Mouse (Mus musculus): ENCODE data around the gene Faim2. TPM values are rescaled to one million over a fixed set of nuclear protein-coding genes. Genes with fewer than 3 reads are reported as not detected.

Faim2 gene
- polyA plus RNA-seq, 1 experiment from 2014 or later: 0.12 TPM

Other genes starting within 250 kb of the Faim2 start
- 37.4 and 41.5 TPM in 2 replicates for gene Prpf40b, start 233.1 kb downstream of the Faim2 start, polyA plus RNA-seq (2015; fragmentation: Nextera tagmentation; extraction: Ambion mirVana)
- 0.40 and 0.52 TPM in 2 replicates for gene Fam186b, start 232.3 kb downstream of the Faim2 start, polyA plus RNA-seq (2015; fragmentation: Nextera tagmentation; extraction: Ambion mirVana)
- 12.9 and 13.0 TPM in 2 replicates for gene Fmnl3, start 157.7 kb downstream of the Faim2 start, polyA plus RNA-seq (2015; fragmentation: Nextera tagmentation; extraction: Ambion mirVana)
- gene Tmbim6, start 135.3 kb downstream of the Faim2 start, polyA plus RNA-seq (2015; fragmentation: Nextera tagmentation; extraction: Ambion mirVana): 248 and 251 TPM in 2 replicates
- gene Nckap5l, start 70.4 kb downstream of the Faim2 start, polyA plus RNA-seq (2015; fragmentation: Nextera tagmentation; extraction: Ambion mirVana): 6.8 and 7.7 TPM in 2 replicates
- 10.5 and 13.7 TPM in 2 replicates for gene Bcdin3d, start 53.4 kb downstream of the Faim2 start, polyA plus RNA-seq (2015; fragmentation: Nextera tagmentation; extraction: Ambion mirVana)
- not detected in 2 replicates for gene Aqp2, start 50.9 kb upstream of the Faim2 start, polyA plus RNA-seq (2015; fragmentation: Nextera tagmentation; extraction: Ambion mirVana)
- 0.43 and 0.67 TPM in 2 replicates for gene Aqp5, start 62.6 kb upstream of the Faim2 start, polyA plus RNA-seq (2015; fragmentation: Nextera tagmentation; extraction: Ambion mirVana)
- gene Aqp6, start 73.2 kb upstream of the Faim2 start, polyA plus RNA-seq (2015; fragmentation: Nextera tagmentation; extraction: Ambion mirVana): not detected in 2 replicates
- 119 and 125 TPM in 2 replicates for gene Racgap1, start 123.5 kb upstream of the Faim2 start, polyA plus RNA-seq (2015; fragmentation: Nextera tagmentation; extraction: Ambion mirVana)
- 1.6 and 1.8 TPM in 2 replicates for gene Asic1, start 142.2 kb upstream of the Faim2 start, polyA plus RNA-seq (2015; fragmentation: Nextera tagmentation; extraction: Ambion mirVana)
- gene Smarcd1, start 174.0 kb upstream of the Faim2 start, polyA plus RNA-seq (2015; fragmentation: Nextera tagmentation; extraction: Ambion mirVana): 22.1 and 22.3 TPM in 2 replicates
- not detected in 2 replicates for gene Gm17349, start 177.3 kb upstream of the Faim2 start, polyA plus RNA-seq (2015; fragmentation: Nextera tagmentation; extraction: Ambion mirVana)
- 1.3 and 1.8 TPM in 2 replicates for gene Gpd1, start 189.3 kb upstream of the Faim2 start, polyA plus RNA-seq (2015; fragmentation: Nextera tagmentation; extraction: Ambion mirVana)
- gene Cox14, start 197.5 kb upstream of the Faim2 start, polyA plus RNA-seq (2015; fragmentation: Nextera tagmentation; extraction: Ambion mirVana): 155 and 181 TPM in 2 replicates
- gene Cers5, start 244.7 kb upstream of the Faim2 start, polyA plus RNA-seq (2015; fragmentation: Nextera tagmentation; extraction: Ambion mirVana): 51.6 and 54.7 TPM in 2 replicates

Data from heart, embryonic 13.5 days (tissue).